Mouse (Mus musculus): ENCODE data around the gene Uvrag. TPM values are rescaled to one million over a fixed set of nuclear protein-coding genes. Genes with fewer than 3 reads are reported as not detected.

Uvrag gene
- total and polyA plus RNA-seq, 3 experiments = 15.0 to 19.5 TPM; not detected in 1

DNA sequence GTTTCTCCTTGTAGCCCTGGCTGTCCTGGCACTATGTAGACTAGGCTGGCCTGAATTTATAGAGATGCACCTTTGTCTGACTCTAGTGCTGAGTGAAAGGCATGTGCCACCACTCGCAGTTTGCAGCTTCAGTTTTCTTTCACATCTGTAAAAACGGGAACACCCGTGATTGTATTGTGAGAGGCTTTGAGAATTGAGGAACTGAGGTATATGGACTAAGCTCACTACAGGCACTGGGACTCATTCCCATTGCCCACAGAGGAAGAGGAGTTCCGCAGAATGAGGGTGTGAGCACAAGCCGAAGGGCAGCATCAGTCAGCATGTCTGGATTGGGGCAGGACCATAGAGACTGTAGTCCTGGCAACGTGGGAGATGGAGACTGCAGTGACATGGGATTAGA is 42.8 kb upstream of the Uvrag start:
- Histone ChIP-seq H3K4me3 (ENCODE audit: control insufficient read depth in 1 of 2, insufficient read depth in 1 of 2, low read depth in 2 of 2, low read length in 2 of 2) (peak overlapping the region; percentile 2 to 44; a peak in 3 of 4 replicates), H3K27me3 (ENCODE audit: control insufficient read depth in 1 of 2, insufficient read depth in 2 of 2, low read length in 2 of 2) (peaks cover 1 to 2% of the 10 kb centered on the region in 2 experiments; a peak in 2 of 4 replicates), H3K9me3 (replicated peaks; ENCODE audit: insufficient read depth, low read length) (no peaks in the 10 kb centered on the region), H3K4me1 (ENCODE audit: control insufficient read depth in 1 of 2, insufficient read depth in 2 of 2, low read length in 2 of 2) (peaks cover 8 to 30% of the 10 kb centered on the region in 2 experiments), H3K79me2 (ENCODE audit: control insufficient read depth, insufficient read depth, low read length, poor library complexity) (no peaks in the 10 kb centered on the region; the same call in 1 of the 2 replicates), H3K27ac (ENCODE audit: control insufficient read depth, low read depth, low read length) (no peak overlapping the region), H3K9ac (ENCODE audit: control insufficient read depth, low read depth, low read length, poor library complexity, severe bottlenecking) (peak overlapping the region; percentile 16), H3K36me3 (ENCODE audit: control insufficient read depth in 1 of 2, insufficient read depth in 2 of 2, low read length in 2 of 2) (peaks cover 0 to 14% of the 10 kb centered on the region in 2 experiments; a peak in 2 of 4 replicates)
- TF ChIP-seq BHLHE40 (IDR thresholded peaks at IDR 0.05; ENCODE audit: borderline replicate concordance, low read depth, low read length) = 0 out of 2 replicates have a peak, but pooled peaks have one; percentile 10
- TF ChIP-seq MAX (IDR thresholded peaks at IDR 0.05; ENCODE audit: low read length) = no peak
- TF ChIP-seq EP300 (IDR thresholded peaks at IDR 0.05; ENCODE audit: low read depth in 1 of 2, low read length in 2 of 2) = 0 out of 4 replicates have a peak, but pooled peaks of 1 of the 2 experiments have one; percentile 8
- peak; percentile 20; the same call in 1 of the 2 replicates for TF ChIP-seq RCOR1 (IDR thresholded peaks at IDR 0.05; ENCODE audit: low read depth, low read length)
- DNase-seq (ENCODE audit: low read depth, low spot score) = peak; percentile 51

DNA sequence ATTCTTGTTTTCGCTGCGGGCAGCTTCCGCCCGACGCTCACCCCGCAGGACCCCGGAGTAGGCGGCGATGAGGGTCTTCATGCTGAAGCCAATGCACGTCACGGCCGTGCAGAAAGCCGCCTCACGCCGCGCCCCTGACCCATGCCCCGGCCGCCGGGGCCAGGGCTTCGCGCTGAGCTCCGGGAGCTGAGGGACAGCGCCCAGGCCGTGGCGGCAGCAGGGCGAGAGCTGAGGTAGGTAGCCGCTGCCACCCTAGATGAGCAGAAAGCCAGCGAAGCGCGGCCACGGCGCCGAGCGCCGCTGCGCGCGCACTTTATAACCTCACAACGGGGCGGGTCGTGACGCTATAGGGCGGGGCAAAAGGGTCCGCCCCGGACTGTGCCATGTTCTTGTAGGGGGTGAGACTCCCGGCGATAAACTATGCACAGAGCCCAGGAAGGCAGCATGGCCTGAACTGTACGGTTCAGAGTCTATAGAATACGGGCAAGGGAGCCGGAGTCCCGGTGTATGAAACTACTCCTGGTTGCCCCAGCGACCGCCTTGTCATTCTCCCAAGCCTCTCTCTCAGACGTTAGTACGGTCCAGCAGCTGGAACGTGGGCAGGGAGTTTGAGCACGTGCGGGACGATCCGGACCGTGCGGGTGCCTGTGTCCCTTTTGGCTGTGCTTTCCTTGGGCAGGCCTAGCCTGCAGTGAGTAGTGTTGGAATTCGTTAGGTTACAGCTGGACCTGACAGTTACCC is 41.7 kb upstream of the Uvrag start, which contains the start of gene Dgat2:
Dgat2 (minus strand) TSS at position 288 of the 741 bp plus-strand sequence.
- DNase-seq (ENCODE audit: low read depth, low spot score) = peak; percentile 91
- Histone ChIP-seq H3K36me3 (ENCODE audit: control insufficient read depth in 1 of 2, insufficient read depth in 2 of 2, low read length in 2 of 2) (peaks cover 0 to 14% of the 10 kb centered on the region in 2 experiments; a peak in 2 of 4 replicates), H3K79me2 (ENCODE audit: control insufficient read depth, insufficient read depth, low read length, poor library complexity) (no peaks in the 10 kb centered on the region; the same call in 1 of the 2 replicates), H3K4me3 (ENCODE audit: control insufficient read depth in 1 of 2, insufficient read depth in 1 of 2, low read depth in 2 of 2, low read length in 2 of 2) (peak within 1 kb of the TSS; percentile 49 to 70), H3K9ac (ENCODE audit: control insufficient read depth, low read depth, low read length, poor library complexity, severe bottlenecking) (peak within 1 kb of the TSS; percentile 79), H3K4me1 (ENCODE audit: control insufficient read depth in 1 of 2, insufficient read depth in 2 of 2, low read length in 2 of 2) (peaks cover 8 to 30% of the 10 kb centered on the region in 2 experiments), H3K27me3 (ENCODE audit: control insufficient read depth in 1 of 2, insufficient read depth in 2 of 2, low read length in 2 of 2) (peaks cover 1 to 2% of the 10 kb centered on the region in 2 experiments; a peak in 1 of 4 replicates), H3K27ac (ENCODE audit: control insufficient read depth, low read depth, low read length) (peak within 1 kb of the TSS; percentile 65), H3K9me3 (replicated peaks; ENCODE audit: insufficient read depth, low read length) (no peaks in the 10 kb centered on the region)
- no peak for TF ChIP-seq MEF2A (IDR thresholded peaks at IDR 0.05; ENCODE audit: extremely low read depth, insufficient replicate concordance, low read depth, low read length, poor library complexity, severe bottlenecking)
- peak; percentile 94 to 99 for TF ChIP-seq POLR2A (IDR thresholded peaks at IDR 0.05; ENCODE audit: control insufficient read depth in 1 of 2, insufficient read depth in 1 of 2, low read depth in 1 of 2, low read length in 2 of 2, poor library complexity in 1 of 2)
- TF ChIP-seq TBP (IDR thresholded peaks at IDR 0.05; ENCODE audit: low read depth, low read length) = peak; percentile 97
- peak; percentile 83 for TF ChIP-seq POLR2AphosphoS2 (IDR thresholded peaks at IDR 0.05; ENCODE audit: low read length)
- TF ChIP-seq USF2 (IDR thresholded peaks at IDR 0.05; ENCODE audit: borderline replicate concordance in 1 of 2, insufficient read depth in 1 of 2, low read depth in 1 of 2, low read length in 2 of 2) = no peak
- TF ChIP-seq USF1 (IDR thresholded peaks at IDR 0.05; ENCODE audit: low read depth, low read length) = peak; percentile 77
- TF ChIP-seq SIN3A (IDR thresholded peaks at IDR 0.05; ENCODE audit: low read length) = peak; percentile 95
- TF ChIP-seq BHLHE40 (IDR thresholded peaks at IDR 0.05; ENCODE audit: borderline replicate concordance, low read depth, low read length) = peak; percentile 98
- no peak for TF ChIP-seq GATA1 (IDR thresholded peaks at IDR 0.05; ENCODE audit: low read depth, low read length)
- TF ChIP-seq ZKSCAN1 (IDR thresholded peaks at IDR 0.05; ENCODE audit: low read depth, low read length) = no peak
- TF ChIP-seq HCFC1 (IDR thresholded peaks at IDR 0.05; ENCODE audit: low read depth, low read length) = peak; percentile 70; the same call in 1 of the 2 replicates
- TF ChIP-seq MXI1 (IDR thresholded peaks at IDR 0.05; ENCODE audit: low read depth, low read length) = peak; percentile 99
- TF ChIP-seq CHD2 (IDR thresholded peaks at IDR 0.05; ENCODE audit: low read length) = no peak
- TF ChIP-seq NRF1 (IDR thresholded peaks at IDR 0.05; ENCODE audit: insufficient read depth, low read depth, low read length, poor library complexity, severe bottlenecking) = peak; percentile 61
- peak; percentile 98 for TF ChIP-seq MAX (IDR thresholded peaks at IDR 0.05; ENCODE audit: low read length)
- TF ChIP-seq MYC (IDR thresholded peaks at IDR 0.05; ENCODE audit: low read depth, low read length) = peak; percentile 99
- TF ChIP-seq ETS1 (IDR thresholded peaks at IDR 0.05; ENCODE audit: low read depth, low read length) = peak; percentile 29
- TF ChIP-seq CHD1 (IDR thresholded peaks at IDR 0.05; ENCODE audit: low read depth, low read length) = peak; percentile 100
- TF ChIP-seq SMC3 (IDR thresholded peaks at IDR 0.05; ENCODE audit: low read depth, low read length) = no peak
- TF ChIP-seq ZMIZ1 (IDR thresholded peaks at IDR 0.05; ENCODE audit: low read depth, low read length) = peak; percentile 95
- TF ChIP-seq POLR2AphosphoS5 (IDR thresholded peaks at IDR 0.05; ENCODE audit: borderline replicate concordance, low read depth, low read length) = no peak
- TF ChIP-seq EP300 (IDR thresholded peaks at IDR 0.05; ENCODE audit: low read depth in 1 of 2, low read length in 2 of 2) = peak in 1 of 2 experiments; percentile 4; a peak in 1 of 4 replicates
- TF ChIP-seq TCF12 (IDR thresholded peaks at IDR 0.05; ENCODE audit: low read depth, low read length) = no peak
- no peak for TF ChIP-seq UBTF (IDR thresholded peaks at IDR 0.05; ENCODE audit: borderline replicate concordance, insufficient read depth, low read depth, low read length)
- peak; percentile 98 for TF ChIP-seq NELFE (IDR thresholded peaks at IDR 0.05; ENCODE audit: low read depth, low read length)
